Mouse (Mus musculus): Measurements from ENCODE around the gene Cdk5. TPM values are rescaled to one million over a fixed set of nuclear protein-coding genes. Genes with fewer than 3 reads are reported as not detected.

Gene Cdk5
- polyA plus RNA-seq, 1 experiment from 2014 or later = 50.7 TPM

DNA sequence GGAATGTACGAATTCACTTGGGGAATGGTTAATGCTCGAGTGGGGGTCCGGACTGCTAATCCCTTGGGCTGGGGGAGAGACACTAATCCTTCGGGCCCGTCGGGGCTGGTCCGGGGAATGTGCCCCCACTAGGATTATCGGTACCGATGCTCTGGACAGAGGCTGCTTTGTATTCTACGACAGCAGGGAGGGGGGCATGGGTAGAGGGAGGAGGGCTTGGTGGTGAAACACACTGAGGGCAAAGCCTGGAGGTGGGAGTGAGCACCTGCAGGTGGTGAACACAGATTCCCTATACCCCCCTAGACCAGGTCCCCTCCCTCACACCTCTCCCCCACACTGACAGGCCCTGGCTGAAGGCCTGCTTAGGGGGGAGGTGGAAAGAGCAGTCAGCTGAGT lies 2.7 kb upstream of the Cdk5 start:
- WGBS = under 1% methylated on average over 10 of the region's 10 CpGs
- Histone ChIP-seq H3K4me1 (peaks cover 67% of the 10 kb centered on the region), H3K9me3 (no peaks in the 10 kb centered on the region), H3K4me3 (peak overlapping the region; percentile 80), H3K36me3 (replicated peaks) (peaks cover 27% of the 10 kb centered on the region), H3K27ac (replicated peaks) (peak overlapping the region; percentile 90), H3K27me3 (replicated peaks; ENCODE audit: low read depth, poor library complexity, severe bottlenecking) (peaks cover 24% of the 10 kb centered on the region)
- peak; percentile 51 for DNase-seq (ENCODE audit: low spot score)

DNA sequence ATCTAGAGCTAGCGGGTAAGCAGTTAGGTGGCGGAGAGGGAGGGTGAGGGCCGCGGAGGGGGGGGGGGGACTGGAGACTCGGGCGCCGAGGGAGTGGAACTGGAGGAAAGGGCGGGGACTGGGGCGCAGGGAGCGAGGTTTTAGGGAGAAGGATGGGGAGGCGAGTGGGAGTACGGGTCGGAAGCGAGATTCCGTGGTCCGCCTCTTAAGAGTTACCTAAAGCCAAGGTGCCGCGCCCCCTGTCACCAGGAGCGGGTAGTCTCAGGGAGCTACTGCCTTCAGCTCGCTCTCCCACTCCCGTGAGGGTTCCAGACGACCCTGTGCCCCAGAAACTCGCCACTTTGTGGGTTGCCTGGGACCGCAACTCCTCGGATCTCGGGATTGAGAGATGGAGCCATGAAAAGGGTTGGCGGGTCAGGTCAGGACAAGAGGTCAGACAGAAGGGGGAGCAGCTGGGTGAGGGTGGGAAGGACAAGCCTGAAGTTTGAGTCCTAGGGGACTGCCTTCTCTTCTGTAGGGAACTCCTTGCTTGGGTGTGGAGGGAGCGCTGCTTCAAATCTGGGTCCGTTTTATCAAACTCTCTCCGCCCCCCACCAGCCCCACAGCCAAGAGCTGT lies 2.2 kb upstream of the Cdk5 start:
- DNase-seq (ENCODE audit: low spot score) = no peak
- H3K4me1 ChIP-seq = peaks cover 67% of the 10 kb centered on the region
- H3K36me3 ChIP-seq (replicated peaks) = peaks cover 27% of the 10 kb centered on the region
- peaks cover 24% of the 10 kb centered on the region for H3K27me3 ChIP-seq (replicated peaks; ENCODE audit: low read depth, poor library complexity, severe bottlenecking)
- under 1% methylated on average over 30 of the region's 30 CpGs for WGBS
- H3K27ac ChIP-seq (replicated peaks) = peak overlapping the region; percentile 90
- peak overlapping the region; percentile 80 for H3K4me3 ChIP-seq
- no peaks in the 10 kb centered on the region for H3K9me3 ChIP-seq

DNA sequence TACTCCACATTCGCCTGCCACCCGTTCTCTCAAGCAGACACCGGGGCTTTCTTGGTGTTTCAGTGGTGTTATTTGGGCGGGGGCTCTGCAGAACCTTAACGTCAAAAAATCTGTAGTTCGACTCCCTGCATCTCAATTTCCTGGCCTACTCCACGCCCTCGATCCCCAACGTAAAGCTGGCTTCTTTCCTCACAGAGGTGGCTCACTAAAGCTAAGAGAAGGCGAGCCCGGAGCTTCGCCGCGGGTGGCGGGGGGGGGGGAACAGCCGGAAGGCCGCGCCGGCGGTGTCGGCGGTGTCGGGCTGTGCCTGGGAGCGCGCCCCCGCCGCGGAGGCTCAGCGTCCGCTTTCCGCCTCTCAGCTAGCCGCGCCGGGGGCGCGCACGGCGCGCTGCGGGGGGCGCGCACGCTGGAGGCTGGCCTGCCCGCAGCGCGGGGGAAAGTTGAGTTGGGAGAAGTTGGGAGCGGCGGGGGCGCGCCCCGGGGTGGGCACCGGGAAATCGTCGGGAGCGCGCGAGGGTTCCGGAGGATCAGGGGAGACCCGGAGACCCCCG lies 1.6 kb upstream of the Cdk5 start:
- peak; percentile 92 for DNase-seq (ENCODE audit: low spot score)
- peak overlapping the region; percentile 80 for H3K4me3 ChIP-seq
- H3K4me1 ChIP-seq = peaks cover 67% of the 10 kb centered on the region
- WGBS = 2% methylated on average over 59 of the region's 60 CpGs
- peaks cover 24% of the 10 kb centered on the region for H3K27me3 ChIP-seq (replicated peaks; ENCODE audit: low read depth, poor library complexity, severe bottlenecking)
- peaks cover 27% of the 10 kb centered on the region for H3K36me3 ChIP-seq (replicated peaks)
- peak overlapping the region; percentile 90 for H3K27ac ChIP-seq (replicated peaks)
- no peaks in the 10 kb centered on the region for H3K9me3 ChIP-seq

DNA sequence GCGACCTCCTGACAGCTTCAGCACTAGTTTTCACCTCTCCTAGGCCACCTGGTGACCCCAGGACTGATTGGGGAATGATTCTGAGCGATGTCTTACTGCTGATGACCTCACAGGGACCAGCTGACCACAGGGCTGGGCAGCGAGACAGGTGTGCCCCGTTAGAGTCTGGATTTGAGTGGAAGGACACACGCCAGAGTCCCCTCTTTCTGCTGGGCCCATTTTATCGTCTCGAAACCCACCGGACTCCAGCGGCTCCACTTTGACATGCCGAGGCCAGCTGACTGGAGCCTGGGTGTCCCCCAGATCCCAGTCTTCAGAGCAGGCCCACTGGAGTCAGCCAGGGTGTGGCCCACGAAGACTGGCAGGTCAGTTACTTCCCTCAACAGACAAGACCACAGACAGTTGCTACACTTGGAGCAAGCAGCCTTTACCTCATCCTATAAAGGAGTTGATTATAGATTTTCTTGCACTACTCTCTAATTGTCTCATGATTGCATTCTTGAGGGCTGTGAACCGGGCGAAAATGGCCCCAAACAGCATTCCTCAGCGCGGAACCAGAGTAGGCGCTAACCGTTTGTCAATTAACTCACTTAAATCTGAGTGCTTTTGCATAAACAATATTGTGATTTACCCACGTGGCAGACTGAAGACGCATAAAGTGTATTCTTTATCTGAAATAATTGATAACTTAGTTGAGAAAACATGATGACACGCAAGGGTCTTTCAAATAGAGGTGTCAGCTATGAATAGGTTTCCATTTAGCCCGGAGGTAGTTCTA lies 863 bp upstream of the Cdk5 start:
- WGBS = 16% methylated on average over 21 of the region's 21 CpGs
- H3K27me3 ChIP-seq (replicated peaks; ENCODE audit: low read depth, poor library complexity, severe bottlenecking) = peaks cover 24% of the 10 kb centered on the region
- DNase-seq (ENCODE audit: low spot score) = no peak
- H3K4me1 ChIP-seq = peaks cover 63% of the 10 kb centered on the region
- H3K4me3 ChIP-seq = peak overlapping the region; percentile 80
- H3K9me3 ChIP-seq = no peaks in the 10 kb centered on the region
- peaks cover 27% of the 10 kb centered on the region for H3K36me3 ChIP-seq (replicated peaks)
- peak overlapping the region; percentile 90 for H3K27ac ChIP-seq (replicated peaks)

DNA sequence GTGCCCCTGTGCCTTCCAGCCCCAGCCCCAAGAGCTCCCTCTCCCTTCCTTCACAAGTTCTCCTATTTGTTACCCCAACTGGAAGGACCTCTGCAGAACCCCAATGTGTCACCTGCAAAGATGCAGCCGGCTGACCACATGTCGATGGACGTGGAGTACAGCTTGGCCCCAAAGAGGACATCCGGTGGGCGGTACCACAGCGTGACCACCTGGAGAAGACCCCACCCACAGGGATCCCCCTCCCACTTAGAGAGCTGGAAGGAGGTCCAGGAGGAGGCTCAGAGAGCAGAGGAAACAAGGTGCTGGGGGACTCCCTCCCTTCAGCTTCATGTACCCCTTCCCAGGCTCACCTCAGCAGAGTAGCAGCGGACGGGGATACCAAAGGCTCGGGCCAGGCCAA lies 2.9 kb downstream of the Cdk5 start:
- Histone ChIP-seq H3K27ac (replicated peaks) (no peak overlapping the region), H3K4me1 (peaks cover 40% of the 10 kb centered on the region), H3K4me3 (no peak overlapping the region), H3K27me3 (replicated peaks; ENCODE audit: low read depth, poor library complexity, severe bottlenecking) (0 out of 2 replicates have a peak, but pooled peaks cover 2% of the 10 kb centered on the region), H3K9me3 (no peaks in the 10 kb centered on the region), H3K36me3 (replicated peaks) (peaks cover 40% of the 10 kb centered on the region)
- no peak for DNase-seq (ENCODE audit: low spot score)
- WGBS = 86% methylated on average over 9 of the region's 9 CpGs

DNA sequence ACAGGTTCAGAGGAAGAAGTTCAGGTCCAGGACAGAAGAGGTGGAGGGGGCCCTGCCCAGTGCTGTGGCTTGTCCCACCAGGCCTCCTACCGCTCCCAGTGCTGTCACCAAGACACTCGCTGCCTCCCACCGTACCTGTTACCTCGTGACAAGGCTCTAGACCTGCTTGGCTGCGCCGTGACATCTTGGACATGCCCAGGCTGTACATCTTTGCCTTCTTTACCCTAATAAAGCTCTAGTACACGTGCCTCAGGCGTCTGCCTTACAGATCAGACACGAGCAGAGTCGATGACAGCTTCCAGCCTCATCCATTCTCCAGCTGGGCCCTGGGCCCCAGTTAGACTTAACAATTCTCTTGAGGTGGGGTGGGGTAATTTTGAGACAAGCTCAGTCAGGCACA lies 5.7 kb downstream of the Cdk5 start:
- 0 out of 2 replicates have a peak, but pooled peaks cover 9% of the 10 kb centered on the region for H3K27me3 ChIP-seq (replicated peaks; ENCODE audit: low read depth, poor library complexity, severe bottlenecking)
- no peak overlapping the region for H3K4me3 ChIP-seq
- peaks cover 40% of the 10 kb centered on the region for H3K36me3 ChIP-seq (replicated peaks)
- no peaks in the 10 kb centered on the region for H3K9me3 ChIP-seq
- peaks cover 38% of the 10 kb centered on the region for H3K4me1 ChIP-seq
- WGBS = 90% methylated on average over 10 of the region's 10 CpGs
- no peak for DNase-seq (ENCODE audit: low spot score)
- H3K27ac ChIP-seq (replicated peaks) = no peak overlapping the region

DNA sequence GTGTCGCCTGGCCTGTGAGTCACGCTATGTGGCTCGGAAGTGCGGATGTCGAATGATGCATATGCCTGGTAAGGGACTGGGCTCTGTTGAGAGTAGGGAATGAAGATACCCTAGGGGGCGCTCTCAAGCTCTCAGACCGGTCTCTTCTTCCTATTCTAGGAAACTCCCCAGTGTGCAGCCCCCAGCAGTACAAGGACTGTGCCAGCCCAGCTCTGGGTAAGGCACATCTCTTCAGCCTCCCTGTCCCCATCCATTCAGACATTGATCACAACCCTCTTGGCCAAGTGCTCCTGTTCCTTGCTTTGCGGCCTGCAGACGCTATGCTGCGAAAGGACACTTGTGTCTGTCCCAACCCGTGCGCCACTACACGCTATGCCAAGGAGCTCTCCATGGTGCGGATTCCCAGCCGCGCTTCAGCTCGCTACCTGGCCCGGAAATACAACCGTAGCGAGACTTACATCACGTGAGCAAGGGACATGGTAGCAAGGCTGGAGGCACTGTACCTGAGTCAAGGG lies 7.1 kb downstream of the Cdk5 start:
- Histone ChIP-seq H3K4me3 (peak overlapping the region; percentile 27), H3K36me3 (replicated peaks) (peaks cover 35% of the 10 kb centered on the region), H3K9me3 (no peaks in the 10 kb centered on the region), H3K27ac (replicated peaks) (no peak overlapping the region), H3K27me3 (replicated peaks; ENCODE audit: low read depth, poor library complexity, severe bottlenecking) (0 out of 2 replicates have a peak, but pooled peaks cover 9% of the 10 kb centered on the region), H3K4me1 (peaks cover 31% of the 10 kb centered on the region)
- peak; percentile 75 for DNase-seq (ENCODE audit: low spot score)
- 4% methylated on average over 21 of the region's 21 CpGs for WGBS

DNA sequence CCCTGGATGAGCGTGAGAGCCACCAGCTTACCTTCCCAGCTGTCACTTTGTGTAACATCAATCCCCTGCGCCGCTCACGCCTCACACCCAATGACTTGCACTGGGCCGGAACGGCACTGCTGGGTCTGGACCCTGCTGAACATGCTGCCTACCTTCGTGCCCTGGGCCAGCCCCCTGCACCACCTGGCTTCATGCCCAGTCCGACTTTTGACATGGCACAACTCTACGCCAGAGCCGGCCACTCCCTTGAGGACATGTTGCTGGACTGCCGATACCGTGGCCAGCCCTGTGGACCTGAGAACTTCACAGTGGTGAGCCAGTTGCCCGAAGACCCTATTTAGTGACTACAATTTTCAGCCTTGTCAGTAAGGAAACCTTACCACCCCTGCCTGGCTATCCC lies 9.4 kb downstream of the Cdk5 start:
- 0 out of 2 replicates have a peak, but pooled peaks cover 9% of the 10 kb centered on the region for H3K27me3 ChIP-seq (replicated peaks; ENCODE audit: low read depth, poor library complexity, severe bottlenecking)
- 87% methylated on average over 13 of the region's 13 CpGs for WGBS
- peaks cover 31% of the 10 kb centered on the region for H3K4me1 ChIP-seq
- no peak overlapping the region for H3K4me3 ChIP-seq
- peaks cover 15% of the 10 kb centered on the region for H3K36me3 ChIP-seq (replicated peaks)
- no peak for DNase-seq (ENCODE audit: low spot score)
- no peaks in the 10 kb centered on the region for H3K9me3 ChIP-seq
- H3K27ac ChIP-seq (replicated peaks) = 0 out of 2 replicates have a peak overlapping the region, but pooled peaks have one; percentile 21

DNA sequence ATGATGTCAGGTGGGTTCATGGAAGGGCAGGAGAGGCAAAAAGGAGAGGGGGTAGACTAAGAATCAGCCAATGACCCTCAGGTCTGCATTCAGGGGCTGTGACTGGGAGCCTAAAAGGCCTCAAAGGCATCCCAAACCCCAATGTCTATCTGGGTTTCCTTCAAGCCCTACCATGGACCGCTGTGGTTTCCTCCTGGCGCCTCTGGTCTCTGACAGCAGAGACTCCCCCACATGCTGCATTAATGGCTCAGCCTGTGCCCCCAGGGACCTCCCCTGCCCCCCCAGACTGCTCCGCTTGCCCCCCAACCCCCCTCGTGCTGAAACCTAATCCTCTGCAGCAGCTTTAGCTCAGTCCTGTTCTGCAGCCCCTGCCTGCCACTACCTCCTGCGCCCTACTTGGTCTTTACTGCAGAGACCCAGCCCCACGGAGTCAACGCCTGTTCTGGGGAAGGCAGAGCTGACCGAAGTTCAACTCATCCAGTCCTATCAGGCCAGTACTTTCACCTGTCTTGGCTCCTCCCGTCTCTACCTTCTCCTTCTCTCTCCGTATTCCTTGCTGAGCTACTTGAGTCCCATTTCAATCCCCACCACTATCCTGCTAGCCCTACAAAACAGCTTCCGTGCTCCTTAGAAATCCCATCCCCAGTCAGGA lies 10.2 kb downstream of the Cdk5 start, which contains the start of gene Asic3:
Gene Asic3 (plus strand): TSS at position 351 of the 652 bp plus-strand sequence.
- 0 out of 2 replicates have a peak, but pooled peaks cover 9% of the 10 kb centered on the region for H3K27me3 ChIP-seq (replicated peaks; ENCODE audit: low read depth, poor library complexity, severe bottlenecking)
- peak within 1 kb of the TSS; percentile 1; the same call in 1 of the 2 replicates for H3K4me3 ChIP-seq
- no peaks in the 10 kb centered on the region for H3K9me3 ChIP-seq
- peak; percentile 40 for DNase-seq (ENCODE audit: low spot score)
- 49% methylated on average over 11 of the region's 11 CpGs for WGBS
- 0 out of 2 replicates have a peak within 1 kb of the TSS, but pooled peaks have one; percentile 21 for H3K27ac ChIP-seq (replicated peaks)
- H3K4me1 ChIP-seq = peaks cover 31% of the 10 kb centered on the region
- peaks cover 13% of the 10 kb centered on the region for H3K36me3 ChIP-seq (replicated peaks)

DNA sequence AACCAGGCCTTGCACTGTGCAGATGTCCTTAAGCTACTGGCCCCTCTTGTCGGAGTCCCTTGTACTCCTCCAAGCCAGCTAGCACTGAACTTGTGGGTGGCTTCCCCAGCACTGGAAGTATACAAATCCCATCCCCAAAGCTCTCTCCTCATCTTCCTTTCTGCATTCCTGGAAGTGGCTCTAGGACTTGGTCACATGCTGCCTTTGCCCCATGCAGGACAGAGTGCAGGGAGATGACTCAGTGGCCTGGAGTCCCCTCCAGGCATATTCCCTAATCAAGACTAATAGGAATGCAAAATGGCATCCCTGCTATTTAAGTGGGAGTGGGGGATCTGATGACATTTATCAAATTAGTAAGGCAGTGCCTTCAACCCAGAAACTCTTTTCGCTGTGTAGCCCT lies 11.3 kb downstream of the Cdk5 start:
- no peaks in the 10 kb centered on the region for H3K9me3 ChIP-seq
- no peak for DNase-seq (ENCODE audit: low spot score)
- 88% methylated on average over 2 of the region's 2 CpGs for WGBS
- H3K27ac ChIP-seq (replicated peaks) = no peak overlapping the region
- 0 out of 2 replicates have a peak, but pooled peaks cover 9% of the 10 kb centered on the region for H3K27me3 ChIP-seq (replicated peaks; ENCODE audit: low read depth, poor library complexity, severe bottlenecking)
- H3K36me3 ChIP-seq (replicated peaks) = peaks cover 21% of the 10 kb centered on the region
- H3K4me3 ChIP-seq = no peak overlapping the region
- peaks cover 31% of the 10 kb centered on the region for H3K4me1 ChIP-seq

DNA sequence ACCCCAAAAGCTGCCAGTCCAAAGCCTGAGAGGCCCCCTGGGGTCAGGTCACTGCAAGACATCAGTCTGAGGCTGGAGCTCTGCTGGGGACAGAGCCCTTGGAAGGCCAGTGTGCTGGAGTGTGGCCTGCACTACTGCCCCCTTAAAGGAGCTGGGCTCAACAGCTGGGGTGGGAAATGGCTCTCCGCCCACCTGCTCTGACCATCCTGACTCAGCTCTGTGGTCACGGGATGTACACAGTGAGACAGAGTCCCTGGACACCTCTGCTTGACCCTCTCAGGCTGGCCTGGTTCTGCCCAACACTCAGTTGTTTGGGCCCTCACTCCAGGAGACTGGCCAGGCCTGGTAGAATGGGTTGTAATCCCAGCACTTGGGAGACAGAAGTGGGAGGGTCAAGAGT lies 13.9 kb downstream of the Cdk5 start:
- no peak overlapping the region for H3K4me3 ChIP-seq
- no peaks in the 10 kb centered on the region for H3K9me3 ChIP-seq
- H3K4me1 ChIP-seq = peaks cover 14% of the 10 kb centered on the region
- no peak for DNase-seq (ENCODE audit: low spot score)
- 78% methylated on average over 2 of the region's 2 CpGs for WGBS
- no peak overlapping the region for H3K27ac ChIP-seq (replicated peaks)
- H3K27me3 ChIP-seq (replicated peaks; ENCODE audit: low read depth, poor library complexity, severe bottlenecking) = 0 out of 2 replicates have a peak, but pooled peaks cover 5% of the 10 kb centered on the region
- H3K36me3 ChIP-seq (replicated peaks) = peaks cover 44% of the 10 kb centered on the region

DNA sequence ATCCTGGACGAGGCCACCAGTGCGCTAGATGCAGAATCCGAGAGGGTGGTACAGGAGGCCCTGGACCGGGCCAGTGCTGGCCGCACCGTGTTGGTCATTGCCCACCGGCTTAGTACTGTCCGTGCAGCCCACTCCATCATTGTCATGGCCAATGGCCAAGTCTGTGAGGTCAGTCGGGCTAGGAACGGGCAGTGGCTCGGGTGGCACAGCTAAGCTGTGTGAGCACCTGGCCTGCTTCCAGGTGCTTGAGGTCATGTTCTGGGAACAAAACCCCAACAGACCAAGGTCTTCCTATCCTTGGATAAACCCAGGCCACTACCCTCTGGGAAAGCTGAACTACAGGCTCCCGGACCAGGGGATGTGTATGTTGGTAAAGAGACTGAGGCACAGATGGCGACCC lies 14.7 kb downstream of the Cdk5 start:
- H3K9me3 ChIP-seq = no peaks in the 10 kb centered on the region

More for the DNA sequence above, 14.7 kb downstream of the Cdk5 start:
- DNase-seq (ENCODE audit: low spot score) = no peak
- peaks cover 50% of the 10 kb centered on the region for H3K36me3 ChIP-seq (replicated peaks)
- H3K4me1 ChIP-seq = peaks cover 10% of the 10 kb centered on the region
- H3K27me3 ChIP-seq (replicated peaks; ENCODE audit: low read depth, poor library complexity, severe bottlenecking) = no peaks in the 10 kb centered on the region
- WGBS = 95% methylated on average over 13 of the region's 13 CpGs
- H3K27ac ChIP-seq (replicated peaks) = no peak overlapping the region
- H3K4me3 ChIP-seq = no peak overlapping the region

All from embryonic facial prominence, embryonic 10.5 days (tissue).